Mouse (Mus musculus): Measurements from ENCODE around the gene Hs2st1. TPM values are rescaled to one million over a fixed set of nuclear protein-coding genes. Genes with fewer than 3 reads are reported as not detected.

Hs2st1 gene
- polyA plus RNA-seq, 1 experiment from 2014 or later, result 2.2 TPM

GRCm38 (mm10) chr3:144434276-144434675 lies 135.7 kb downstream of the Hs2st1 start:
- no peak overlapping the region for H3K4me3 ChIP-seq (replicated peaks)
- DNase-seq (no peak), ATAC-seq (ENCODE audit: low read depth) (no peak)
- H3K27me3 ChIP-seq, result no peaks in the 10 kb centered on the region
- H3K4me1 ChIP-seq (replicated peaks), result no peaks in the 10 kb centered on the region
- H3K9ac ChIP-seq, result no peak overlapping the region
- no peak overlapping the region for H3K4me2 ChIP-seq
- H3K9me3 ChIP-seq (replicated peaks), result no peaks in the 10 kb centered on the region
- H3K36me3 ChIP-seq, result peaks cover 4% of the 10 kb centered on the region
- 85% methylated on average over 17 of the region's 17 CpGs for WGBS (ENCODE audit: insufficient replicate concordance)
- no peak overlapping the region for H3K27ac ChIP-seq

- Histone ChIP-seq H3K4me3 (replicated peaks) (no peak overlapping the region), H3K27me3 (no peaks in the 10 kb centered on the region), H3K4me2 (no peak overlapping the region), H3K4me1 (replicated peaks) (no peaks in the 10 kb centered on the region), H3K9me3 (replicated peaks) (no peaks in the 10 kb centered on the region), H3K9ac (no peak overlapping the region), H3K27ac (no peak overlapping the region), H3K36me3 (peaks cover 4% of the 10 kb centered on the region)
- WGBS (ENCODE audit: insufficient replicate concordance), result 74% methylated on average over 7 of the region's 7 CpGs
- ATAC-seq (ENCODE audit: low read depth), result no peak
- no peak for DNase-seq
These were observed 136.9 kb downstream of the Hs2st1 start for GRCm38 (mm10) chr3:144433039-144433438.

GRCm38 (mm10) chr3:144432143-144432577 lies 137.8 kb downstream of the Hs2st1 start:
- Histone ChIP-seq H3K27ac (no peak overlapping the region), H3K36me3 (peaks cover 4% of the 10 kb centered on the region), H3K9me3 (replicated peaks) (no peaks in the 10 kb centered on the region), H3K9ac (no peak overlapping the region), H3K4me2 (no peak overlapping the region), H3K4me1 (replicated peaks) (no peaks in the 10 kb centered on the region), H3K27me3 (no peaks in the 10 kb centered on the region), H3K4me3 (replicated peaks) (no peak overlapping the region)
- no peak for DNase-seq
- 72% methylated on average over 10 of the region's 10 CpGs for WGBS (ENCODE audit: insufficient replicate concordance)
- ATAC-seq (ENCODE audit: low read depth), result no peak

- WGBS (ENCODE audit: insufficient replicate concordance), result 58% methylated on average over 8 of the region's 8 CpGs
- no peak overlapping the region for H3K4me2 ChIP-seq
- H3K36me3 ChIP-seq, result 0 out of 2 replicates have a peak, but pooled peaks cover 4% of the 10 kb centered on the region
- H3K9ac ChIP-seq, result no peak overlapping the region
- no peaks in the 10 kb centered on the region for H3K27me3 ChIP-seq
- no peak overlapping the region for H3K27ac ChIP-seq
- no peaks in the 10 kb centered on the region for H3K4me1 ChIP-seq (replicated peaks)
- DNase-seq (no peak), ATAC-seq (ENCODE audit: low read depth) (no peak)
- H3K4me3 ChIP-seq (replicated peaks), result no peak overlapping the region
- H3K9me3 ChIP-seq (replicated peaks), result no peaks in the 10 kb centered on the region
These were observed 141.2 kb downstream of the Hs2st1 start for GRCm38 (mm10) chr3:144428514-144429431.

- H3K27ac ChIP-seq, result no peak overlapping the region
- WGBS (ENCODE audit: insufficient replicate concordance), result 70% methylated on average over 4 of the region's 4 CpGs
- H3K4me3 ChIP-seq (replicated peaks), result no peak overlapping the region
- DNase-seq (no peak), ATAC-seq (ENCODE audit: low read depth) (no peak)
- no peaks in the 10 kb centered on the region for H3K4me1 ChIP-seq (replicated peaks)
- H3K9ac ChIP-seq, result no peak overlapping the region
- no peaks in the 10 kb centered on the region for H3K9me3 ChIP-seq (replicated peaks)
- H3K4me2 ChIP-seq, result no peak overlapping the region
- no peaks in the 10 kb centered on the region for H3K27me3 ChIP-seq
- H3K36me3 ChIP-seq, result 0 out of 2 replicates have a peak, but pooled peaks cover 4% of the 10 kb centered on the region
These were observed 144.9 kb downstream of the Hs2st1 start for GRCm38 (mm10) chr3:144425041-144425448.

GRCm38 (mm10) chr3:144421404-144422180 lies 148.4 kb downstream of the Hs2st1 start:
- no peaks in the 10 kb centered on the region for H3K9me3 ChIP-seq (replicated peaks)

GRCm38 (mm10) chr3:144413821-144414220 lies 156.2 kb downstream of the Hs2st1 start:
- DNase-seq (no peak), ATAC-seq (ENCODE audit: low read depth) (no peak)
- 62% methylated on average over 7 of the region's 7 CpGs for WGBS (ENCODE audit: insufficient replicate concordance)
- Histone ChIP-seq H3K4me2 (no peak overlapping the region), H3K4me3 (replicated peaks) (no peak overlapping the region), H3K4me1 (replicated peaks) (peaks cover 5% of the 10 kb centered on the region; the same call in 1 of the 2 replicates), H3K27ac (no peak overlapping the region), H3K9me3 (replicated peaks) (no peaks in the 10 kb centered on the region), H3K36me3 (no peaks in the 10 kb centered on the region), H3K9ac (no peak overlapping the region), H3K27me3 (no peaks in the 10 kb centered on the region)

More at GRCm38 (mm10) chr3:144421404-144422180, 148.4 kb downstream of the Hs2st1 start:
- no peak overlapping the region for H3K4me2 ChIP-seq
- 64% methylated on average over 7 of the region's 7 CpGs for whole genome bisulfite sequencing (ENCODE audit: insufficient replicate concordance)
- H3K4me1 ChIP-seq (replicated peaks), result no peaks in the 10 kb centered on the region
- no peaks in the 10 kb centered on the region for H3K27me3 ChIP-seq
- DNase-seq (no peak), ATAC-seq (ENCODE audit: low read depth) (no peak)
- no peak overlapping the region for H3K27ac ChIP-seq
- H3K36me3 ChIP-seq, result 0 out of 2 replicates have a peak, but pooled peaks cover 2% of the 10 kb centered on the region
- no peak overlapping the region for H3K9ac ChIP-seq
- H3K4me3 ChIP-seq (replicated peaks), result no peak overlapping the region

GRCm38 (mm10) chr3:144412538-144413272 lies 157.3 kb downstream of the Hs2st1 start:
- H3K27me3 ChIP-seq, result no peaks in the 10 kb centered on the region
- H3K36me3 ChIP-seq, result no peaks in the 10 kb centered on the region
- ATAC-seq (ENCODE audit: low read depth), result no peak
- peaks cover 5% of the 10 kb centered on the region; the same call in 1 of the 2 replicates for H3K4me1 ChIP-seq (replicated peaks)
- no peak for DNase-seq
- H3K9me3 ChIP-seq (replicated peaks), result no peaks in the 10 kb centered on the region
- no peak overlapping the region for H3K9ac ChIP-seq
- H3K4me2 ChIP-seq, result no peak overlapping the region
- H3K27ac ChIP-seq, result no peak overlapping the region
- H3K4me3 ChIP-seq (replicated peaks), result no peak overlapping the region
- 9% methylated on average over 10 of the region's 10 CpGs for WGBS (ENCODE audit: insufficient replicate concordance)

- Histone ChIP-seq H3K4me3 (replicated peaks) (no peak overlapping the region), H3K4me2 (no peak overlapping the region), H3K9me3 (replicated peaks) (no peaks in the 10 kb centered on the region), H3K4me1 (replicated peaks) (peaks cover 5% of the 10 kb centered on the region; the same call in 1 of the 2 replicates), H3K27ac (no peak overlapping the region), H3K9ac (no peak overlapping the region), H3K27me3 (no peaks in the 10 kb centered on the region), H3K36me3 (no peaks in the 10 kb centered on the region)
- WGBS (ENCODE audit: insufficient replicate concordance), result 20% methylated on average over 8 of the region's 8 CpGs
- ATAC-seq (ENCODE audit: low read depth) (no peak), DNase-seq (no peak)
These were observed 158.2 kb downstream of the Hs2st1 start for GRCm38 (mm10) chr3:144411650-144412278.

- Histone ChIP-seq H3K4me1 (replicated peaks) (peaks cover 5% of the 10 kb centered on the region; the same call in 1 of the 2 replicates), H3K27me3 (no peaks in the 10 kb centered on the region), H3K36me3 (no peaks in the 10 kb centered on the region), H3K4me2 (no peak overlapping the region), H3K9ac (no peak overlapping the region), H3K4me3 (replicated peaks) (no peak overlapping the region), H3K9me3 (replicated peaks) (no peaks in the 10 kb centered on the region), H3K27ac (no peak overlapping the region)
- no peak for DNase-seq
- WGBS (ENCODE audit: insufficient replicate concordance), result 21% methylated on average over 5 of the region's 5 CpGs
- no peak for ATAC-seq (ENCODE audit: low read depth)
These were observed 158.9 kb downstream of the Hs2st1 start for GRCm38 (mm10) chr3:144411051-144411542.

All from liver, embryonic 13.5 days (tissue).